Mouse (Mus musculus) embryonic fibroblast, embryonic 13.5 days (primary cell): ENCODE data around the gene Atf6.

Source experiments
- CTCF ChIP-seq: IDR thresholded peaks from 2 replicates; pipeline ENCODE4 v1.5.1; 2011; ENCODE audit warnings: mild to moderate bottlenecking, control low read depth, low read length, moderate library complexity, borderline replicate concordance; ENCODE audit not compliant: insufficient read depth
- POLR2A ChIP-seq: IDR thresholded peaks from 2 replicates; pipeline ENCODE4 v1.6.1; 2011; ENCODE audit warnings: low read depth, mild to moderate bottlenecking, control low read depth, low read length, moderate library complexity

DNA sequence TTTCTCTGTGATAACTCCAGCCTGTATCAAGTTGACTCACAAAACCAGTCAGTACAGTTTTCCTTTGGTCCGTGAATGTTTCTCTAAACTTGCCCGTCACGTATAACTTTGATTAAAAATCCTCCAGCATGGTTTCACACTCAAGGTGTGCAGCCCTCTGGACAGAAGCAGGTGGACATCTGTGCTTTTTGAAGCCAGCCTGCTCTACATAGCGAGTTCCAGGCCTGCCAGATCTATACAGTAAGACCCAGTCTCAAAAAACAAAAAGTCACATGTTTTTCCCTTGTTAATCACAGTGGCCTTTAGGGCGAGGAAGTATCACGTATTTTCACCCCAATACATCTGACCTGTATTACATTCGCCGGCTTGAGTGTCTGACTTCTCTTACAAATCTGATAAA, 16.8 kb upstream of the Atf6 start:
- TF ChIP-seq CTCF, result no peak
- TF ChIP-seq POLR2A, result no peak
